Mouse (Mus musculus) frontal cortex, adult (tissue): ENCODE measurements around the gene Fry.

ENCODE experiments used
- ATAC-seq: cut with Nextera tagmentation; 2 replicates; pipeline ENCODE4 v1.9.2; 2017; ENCODE audit warnings: mild to moderate bottlenecking, moderate library complexity, mixed read lengths; ENCODE audit not compliant: low TSS enrichment

Gene Fry

GRCm38 (mm10) chr5:150130144-150130543 is 11.7 kb downstream of the Fry start:
- no peak for ATAC-seq

GRCm38 (mm10) chr5:150131166-150131565 is 12.7 kb downstream of the Fry start:
- no peak for ATAC-seq

GRCm38 (mm10) chr5:150134651-150135050 is 16.2 kb downstream of the Fry start:
- no peak for ATAC-seq

- ATAC-seq, result no peak
Observed at GRCm38 (mm10) chr5:150135529-150135928, 17.1 kb downstream of the Fry start.

GRCm38 (mm10) chr5:150137772-150138451 is 19.5 kb downstream of the Fry start:
- no peak for ATAC-seq

- ATAC-seq, result no peak
Observed at GRCm38 (mm10) chr5:150140513-150140912, 22.1 kb downstream of the Fry start.

GRCm38 (mm10) chr5:150145967-150146366 is 27.5 kb downstream of the Fry start:
- no peak for ATAC-seq

- ATAC-seq, result peak; percentile 39
Observed at GRCm38 (mm10) chr5:150146612-150147011, 28.2 kb downstream of the Fry start.

- ATAC-seq, result peak; percentile 21; the same call in 1 of the 2 replicates
Observed at GRCm38 (mm10) chr5:150149725-150150124, 31.3 kb downstream of the Fry start.

GRCm38 (mm10) chr5:150150986-150151385 is 32.5 kb downstream of the Fry start:
- no peak for ATAC-seq

- ATAC-seq, result peak; percentile 8; the same call in 1 of the 2 replicates
Observed at GRCm38 (mm10) chr5:150152071-150152879, 33.8 kb downstream of the Fry start.

- ATAC-seq, result peak; percentile 26; the same call in 1 of the 2 replicates
Observed at GRCm38 (mm10) chr5:150152880-150153281, 34.4 kb downstream of the Fry start.

- ATAC-seq, result no peak
Observed at GRCm38 (mm10) chr5:150155388-150155787, 36.9 kb downstream of the Fry start.

- ATAC-seq, result peak; percentile 49
Observed at GRCm38 (mm10) chr5:150156063-150156786, 37.8 kb downstream of the Fry start.

GRCm38 (mm10) chr5:150157682-150158081 is 39.2 kb downstream of the Fry start:
- peak; percentile 47 for ATAC-seq

GRCm38 (mm10) chr5:150159151-150159550 is 40.7 kb downstream of the Fry start:
- ATAC-seq, result no peak

- no peak for ATAC-seq
Observed at GRCm38 (mm10) chr5:150161193-150161592, 42.7 kb downstream of the Fry start.

GRCm38 (mm10) chr5:150161898-150162297 is 43.5 kb downstream of the Fry start:
- no peak for ATAC-seq

GRCm38 (mm10) chr5:150164671-150165070 is 46.2 kb downstream of the Fry start:
- ATAC-seq, result no peak

GRCm38 (mm10) chr5:150166811-150167210 is 48.4 kb downstream of the Fry start:
- no peak for ATAC-seq

- peak; percentile 42; the same call in 1 of the 2 replicates for ATAC-seq
Observed at GRCm38 (mm10) chr5:150167287-150167686, 48.8 kb downstream of the Fry start.

GRCm38 (mm10) chr5:150168712-150169111 is 50.3 kb downstream of the Fry start:
- ATAC-seq, result peak; percentile 80
